Mouse (Mus musculus): Measurements from ENCODE around the gene Tspan11.

Gene Tspan11

GRCm38 (mm10) chr6:127987374-127987773 lies 100.0 kb downstream of the Tspan11 start:
- peaks cover 9% of the 10 kb centered on the region for H3K4me1 ChIP-seq (replicated peaks; ENCODE audit: low read depth, low read length)
- H3K36me3 ChIP-seq (ENCODE audit: insufficient read depth, low read length): 0 out of 2 replicates have a peak, but pooled peaks cover 4% of the 10 kb centered on the region
- H3K4me3 ChIP-seq (replicated peaks; ENCODE audit: low read length): no peak overlapping the region
- no peak for TF ChIP-seq NANOG (IDR thresholded peaks at IDR 0.05; ENCODE audit: borderline replicate concordance, low read length)
- H3K27me3 ChIP-seq (ENCODE audit: insufficient read depth, low read length): no peaks in the 10 kb centered on the region
- no peaks in the 10 kb centered on the region for H3K9me3 ChIP-seq (ENCODE audit: low read length)

GRCm38 (mm10) chr6:127988944-127989494 lies 101.6 kb downstream of the Tspan11 start:
- 0 out of 2 replicates have a peak, but pooled peaks cover 6% of the 10 kb centered on the region for H3K36me3 ChIP-seq (ENCODE audit: insufficient read depth, low read length)
- H3K4me3 ChIP-seq (replicated peaks; ENCODE audit: low read length): no peak overlapping the region
- H3K4me1 ChIP-seq (replicated peaks; ENCODE audit: low read depth, low read length): peaks cover 9% of the 10 kb centered on the region
- H3K9me3 ChIP-seq (ENCODE audit: low read length): no peaks in the 10 kb centered on the region
- no peaks in the 10 kb centered on the region for H3K27me3 ChIP-seq (ENCODE audit: insufficient read depth, low read length)
- TF ChIP-seq NANOG (IDR thresholded peaks at IDR 0.05; ENCODE audit: borderline replicate concordance, low read length): no peak
- no peak for TF ChIP-seq CTCF (conservative IDR thresholded peaks at IDR 0.05; ENCODE audit: low read length)
- TF ChIP-seq POU5F1 (IDR thresholded peaks at IDR 0.05; ENCODE audit: borderline replicate concordance, low read length): no peak

- 0 out of 2 replicates have a peak, but pooled peaks cover 6% of the 10 kb centered on the region for H3K36me3 ChIP-seq (ENCODE audit: insufficient read depth, low read length)
- TF ChIP-seq POU5F1 (IDR thresholded peaks at IDR 0.05; ENCODE audit: borderline replicate concordance, low read length) (no peak), CTCF (conservative IDR thresholded peaks at IDR 0.05; ENCODE audit: low read length) (no peak), NANOG (IDR thresholded peaks at IDR 0.05; ENCODE audit: borderline replicate concordance, low read length) (no peak)
- 0 out of 2 replicates have a peak overlapping the region, but pooled peaks have one; percentile 13 for H3K4me3 ChIP-seq (replicated peaks; ENCODE audit: low read length)
- no peaks in the 10 kb centered on the region for H3K27me3 ChIP-seq (ENCODE audit: insufficient read depth, low read length)
- no peaks in the 10 kb centered on the region for H3K9me3 ChIP-seq (ENCODE audit: low read length)
- peaks cover 9% of the 10 kb centered on the region for H3K4me1 ChIP-seq (replicated peaks; ENCODE audit: low read depth, low read length)
Observed at GRCm38 (mm10) chr6:127989624-127990212, 102.3 kb downstream of the Tspan11 start.

GRCm38 (mm10) chr6:127991509-127992176 lies 104.3 kb downstream of the Tspan11 start:
- Histone ChIP-seq H3K4me3 (replicated peaks; ENCODE audit: low read length) (no peak overlapping the region), H3K36me3 (ENCODE audit: insufficient read depth, low read length) (0 out of 2 replicates have a peak, but pooled peaks cover 6% of the 10 kb centered on the region), H3K27me3 (ENCODE audit: insufficient read depth, low read length) (no peaks in the 10 kb centered on the region), H3K4me1 (replicated peaks; ENCODE audit: low read depth, low read length) (peaks cover 9% of the 10 kb centered on the region), H3K9me3 (ENCODE audit: low read length) (no peaks in the 10 kb centered on the region)
- TF ChIP-seq NANOG (IDR thresholded peaks at IDR 0.05; ENCODE audit: borderline replicate concordance, low read length): no peak

- Histone ChIP-seq H3K9me3 (ENCODE audit: low read length) (no peaks in the 10 kb centered on the region), H3K4me3 (replicated peaks; ENCODE audit: low read length) (no peak overlapping the region), H3K27me3 (ENCODE audit: insufficient read depth, low read length) (no peaks in the 10 kb centered on the region), H3K4me1 (replicated peaks; ENCODE audit: low read depth, low read length) (peaks cover 9% of the 10 kb centered on the region), H3K36me3 (ENCODE audit: insufficient read depth, low read length) (0 out of 2 replicates have a peak, but pooled peaks cover 6% of the 10 kb centered on the region)
- TF ChIP-seq CTCF (conservative IDR thresholded peaks at IDR 0.05; ENCODE audit: low read length): no peak
- TF ChIP-seq NANOG (IDR thresholded peaks at IDR 0.05; ENCODE audit: borderline replicate concordance, low read length): no peak
- TF ChIP-seq POU5F1 (IDR thresholded peaks at IDR 0.05; ENCODE audit: borderline replicate concordance, low read length): no peak
Observed at GRCm38 (mm10) chr6:127992993-127993392, 105.6 kb downstream of the Tspan11 start.

- TF ChIP-seq CTCF (conservative IDR thresholded peaks at IDR 0.05; ENCODE audit: low read length): peak; percentile 69
- no peak for TF ChIP-seq NANOG (IDR thresholded peaks at IDR 0.05; ENCODE audit: borderline replicate concordance, low read length)
- Histone ChIP-seq H3K4me1 (replicated peaks; ENCODE audit: low read depth, low read length) (no peaks in the 10 kb centered on the region), H3K36me3 (ENCODE audit: insufficient read depth, low read length) (0 out of 2 replicates have a peak, but pooled peaks cover 3% of the 10 kb centered on the region), H3K9me3 (ENCODE audit: low read length) (no peaks in the 10 kb centered on the region), H3K4me3 (replicated peaks; ENCODE audit: low read length) (no peak overlapping the region), H3K27me3 (ENCODE audit: insufficient read depth, low read length) (no peaks in the 10 kb centered on the region)
Observed at GRCm38 (mm10) chr6:127996928-127997327, 109.5 kb downstream of the Tspan11 start.

GRCm38 (mm10) chr6:127999118-127999517 lies 111.7 kb downstream of the Tspan11 start:
- no peaks in the 10 kb centered on the region; the same call in 1 of the 2 replicates for H3K36me3 ChIP-seq (ENCODE audit: insufficient read depth, low read length)
- no peak overlapping the region for H3K4me3 ChIP-seq (replicated peaks; ENCODE audit: low read length)
- no peaks in the 10 kb centered on the region for H3K4me1 ChIP-seq (replicated peaks; ENCODE audit: low read depth, low read length)
- no peaks in the 10 kb centered on the region for H3K27me3 ChIP-seq (ENCODE audit: insufficient read depth, low read length)
- TF ChIP-seq NANOG (IDR thresholded peaks at IDR 0.05; ENCODE audit: borderline replicate concordance, low read length) (no peak), POU5F1 (IDR thresholded peaks at IDR 0.05; ENCODE audit: borderline replicate concordance, low read length) (no peak), CTCF (conservative IDR thresholded peaks at IDR 0.05; ENCODE audit: low read length) (no peak)
- no peaks in the 10 kb centered on the region for H3K9me3 ChIP-seq (ENCODE audit: low read length)

- Histone ChIP-seq H3K36me3 (ENCODE audit: insufficient read depth, low read length) (no peaks in the 10 kb centered on the region; the same call in 1 of the 2 replicates), H3K9me3 (ENCODE audit: low read length) (no peaks in the 10 kb centered on the region), H3K4me1 (replicated peaks; ENCODE audit: low read depth, low read length) (peaks cover 7% of the 10 kb centered on the region; the same call in 1 of the 2 replicates), H3K27me3 (ENCODE audit: insufficient read depth, low read length) (no peaks in the 10 kb centered on the region), H3K4me3 (replicated peaks; ENCODE audit: low read length) (no peak overlapping the region)
- TF ChIP-seq CTCF (conservative IDR thresholded peaks at IDR 0.05; ENCODE audit: low read length) (no peak), NANOG (IDR thresholded peaks at IDR 0.05; ENCODE audit: borderline replicate concordance, low read length) (no peak), POU5F1 (IDR thresholded peaks at IDR 0.05; ENCODE audit: borderline replicate concordance, low read length) (no peak)
Observed at GRCm38 (mm10) chr6:128000777-128001176, 113.4 kb downstream of the Tspan11 start.

Measured in E14TG2a.4 (cell line).